Mouse (Mus musculus) adrenal gland, postnatal 4 days (tissue): Measurements from ENCODE around the gene Mpv17. TPM values are rescaled to one million over a fixed set of nuclear protein-coding genes. Genes with fewer than 3 reads are reported as not detected.

Experiments
- DNase-seq, 2 experiments: peaks; one replicate each; pipeline ENCODE4 v3.0.0; 2021 to 2022; ENCODE audit warnings: low spot score in 2 of 2, mixed read lengths in 2 of 2
- long read RNA-seq, 2 experiments: library from polyadenylated mRNA; stranded (forward); transcript quantifications; one replicate each; pipeline ENCODE4 v2.0.0; 2021
- total RNA-seq, 2 experiments: library from RNA; stranded (reverse); gene quantifications; 2 replicates each; pipeline ENCODE4 v1.2.3; 2021

Gene Mpv17
- 10 to 100 TPM; 51.9 to 52.7 TPM for total RNA-seq
- long read RNA-seq, experiment 1, transcript Mpv17-201 (8 exons, 1,724 nt) = major isoform, 69 of 84 reads
- long read RNA-seq, experiment 1, partial matches to known transcripts = 2 of 84 reads
- long read RNA-seq, experiment 1, other reads (novel, unspliced or antisense) = 7 of 84 reads
- long read RNA-seq, experiment 2, transcript Mpv17-201 (8 exons, 1,724 nt) = major isoform, 127 of 150 reads
- long read RNA-seq, experiment 2, partial matches to known transcripts = 7 of 150 reads
- long read RNA-seq, experiment 2, other reads (novel, unspliced or antisense) = 8 of 150 reads

GRCm38 (mm10) chr5:31154152-31154553 is at the start of gene Mpv17:
TSS of gene Mpv17 (minus strand) at chr5:31154251.
- DNase-seq = peak; percentile 52 to 63

DNA sequence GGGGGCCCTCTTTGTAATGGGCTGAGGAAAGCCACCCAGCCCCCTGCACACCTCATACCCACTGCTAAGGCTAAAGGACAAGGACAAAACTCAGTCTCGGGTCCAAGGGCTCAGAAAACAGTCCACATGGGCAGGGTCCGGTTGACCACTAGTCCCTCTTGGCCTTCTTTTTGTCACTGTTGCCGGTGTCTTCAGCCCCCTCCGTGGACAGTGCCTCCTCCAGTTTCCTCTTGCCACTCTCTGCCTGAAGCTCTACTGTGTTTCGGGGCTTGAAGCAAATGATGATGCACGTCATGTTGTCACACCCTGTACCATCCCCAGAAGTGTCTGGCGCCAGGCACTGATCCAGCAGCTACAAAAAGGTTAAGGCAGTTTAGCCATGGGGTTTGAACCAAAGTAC is 48.9 kb upstream of the Mpv17 start:
- no peak for DNase-seq

GRCm38 (mm10) chr5:31201742-31202590 is 47.9 kb upstream of the Mpv17 start, which contains the start of gene Zfp513:
TSS of gene Zfp513 (minus strand) at chr5:31202303.
- DNase-seq = peak; percentile 87 to 89

- no peak for DNase-seq
Measured at GRCm38 (mm10) chr5:31201042-31201741, 47.1 kb upstream of the Mpv17 start.

- no peak for DNase-seq
Measured at GRCm38 (mm10) chr5:31200327-31200768, 46.3 kb upstream of the Mpv17 start.

DNA sequence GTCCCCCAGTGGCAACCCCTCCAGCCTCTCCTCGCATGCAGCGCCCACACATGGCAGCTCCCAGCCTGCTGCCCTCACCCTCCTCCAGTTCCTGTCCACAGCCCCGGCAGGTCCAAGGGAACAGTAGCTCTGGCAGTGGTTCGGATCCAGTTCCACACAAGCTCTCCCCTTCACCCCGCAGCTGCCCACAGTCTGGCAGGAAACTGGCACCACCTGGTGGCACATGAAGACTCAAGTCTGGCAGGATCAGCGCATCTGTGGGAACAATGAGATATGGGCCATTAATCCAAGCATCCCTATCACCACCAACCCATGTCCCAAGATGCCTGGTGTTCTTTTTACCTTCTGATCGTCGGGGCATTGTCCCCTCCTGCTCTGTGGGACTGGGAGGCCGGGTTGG is 45.8 kb upstream of the Mpv17 start:
- DNase-seq = no peak

DNA sequence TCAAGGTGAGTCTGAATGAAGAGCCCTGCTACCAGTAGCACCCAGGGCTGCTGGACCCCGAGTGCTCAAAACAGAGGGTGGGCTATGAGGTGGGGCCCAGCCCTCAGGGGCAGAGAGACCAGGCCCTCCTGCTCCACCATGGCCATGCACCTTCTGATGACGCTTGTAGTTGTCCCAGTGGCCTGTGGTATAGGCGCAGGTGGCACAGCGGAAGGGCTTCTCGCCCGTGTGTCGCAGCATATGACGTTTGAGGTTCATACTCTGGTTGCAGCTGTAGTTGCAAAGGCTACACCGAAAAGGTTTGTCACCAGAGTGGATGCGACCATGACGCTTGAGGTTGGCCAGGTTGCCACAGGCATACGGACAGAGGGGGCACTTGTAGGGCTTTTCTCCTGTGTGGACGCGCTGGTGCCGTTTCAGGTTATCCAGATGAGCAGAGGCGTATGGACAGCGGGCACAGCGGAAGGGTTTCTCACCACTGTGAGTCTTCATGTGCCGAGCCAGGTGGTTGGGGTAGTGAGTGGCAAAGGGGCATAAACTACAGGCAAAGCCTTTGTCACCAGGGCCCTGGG is 45.4 kb upstream of the Mpv17 start:
- no peak for DNase-seq

- DNase-seq = no peak
Measured at GRCm38 (mm10) chr5:31198616-31199320, 44.7 kb upstream of the Mpv17 start.

GRCm38 (mm10) chr5:31198170-31198569 is 44.1 kb upstream of the Mpv17 start:
- DNase-seq = no peak

DNA sequence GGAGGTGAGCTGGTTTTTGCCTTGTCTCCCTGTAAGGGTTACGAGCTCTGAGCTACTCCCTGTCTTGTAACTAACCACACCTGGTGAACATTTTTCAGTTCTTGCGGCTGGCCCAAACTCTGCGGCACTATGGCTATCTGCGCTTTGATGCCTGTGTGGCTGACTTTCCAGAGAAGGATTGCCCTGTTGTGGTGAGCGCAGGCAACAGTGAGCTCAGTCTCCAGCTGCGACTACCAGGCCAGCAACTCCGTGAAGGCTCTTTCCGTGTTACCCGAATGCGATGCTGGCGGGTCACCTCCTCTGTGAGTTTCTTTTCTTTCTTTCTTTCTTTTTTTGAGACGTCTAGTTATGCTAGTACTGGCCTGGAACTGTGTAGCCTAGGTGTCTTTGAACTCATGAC is 43.0 kb upstream of the Mpv17 start:
- DNase-seq = no peak

- DNase-seq = no peak
Measured at GRCm38 (mm10) chr5:31196207-31196606, 42.2 kb upstream of the Mpv17 start.

DNA sequence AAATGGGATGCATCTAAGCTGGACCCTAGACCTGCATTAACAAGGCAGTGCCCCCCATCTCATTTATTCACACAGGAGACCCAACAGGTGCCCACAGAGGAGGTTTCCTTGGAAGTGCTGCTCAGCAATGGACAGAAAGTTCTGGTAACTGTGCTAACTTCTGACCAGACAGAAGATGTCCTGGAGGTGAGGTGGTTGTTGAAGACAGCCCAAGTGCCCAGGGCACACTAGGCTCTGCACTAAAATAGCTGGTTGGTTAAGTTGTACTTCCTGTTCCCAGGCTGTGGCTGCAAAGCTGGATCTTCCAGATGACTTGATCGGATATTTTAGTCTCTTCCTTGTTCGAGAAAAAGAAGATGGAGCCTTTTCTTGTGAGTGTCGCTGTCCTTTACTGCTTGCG is 41.6 kb upstream of the Mpv17 start:
- no peak for DNase-seq

GRCm38 (mm10) chr5:31194486-31195485 is 40.7 kb upstream of the Mpv17 start:
- DNase-seq = no peak

DNA sequence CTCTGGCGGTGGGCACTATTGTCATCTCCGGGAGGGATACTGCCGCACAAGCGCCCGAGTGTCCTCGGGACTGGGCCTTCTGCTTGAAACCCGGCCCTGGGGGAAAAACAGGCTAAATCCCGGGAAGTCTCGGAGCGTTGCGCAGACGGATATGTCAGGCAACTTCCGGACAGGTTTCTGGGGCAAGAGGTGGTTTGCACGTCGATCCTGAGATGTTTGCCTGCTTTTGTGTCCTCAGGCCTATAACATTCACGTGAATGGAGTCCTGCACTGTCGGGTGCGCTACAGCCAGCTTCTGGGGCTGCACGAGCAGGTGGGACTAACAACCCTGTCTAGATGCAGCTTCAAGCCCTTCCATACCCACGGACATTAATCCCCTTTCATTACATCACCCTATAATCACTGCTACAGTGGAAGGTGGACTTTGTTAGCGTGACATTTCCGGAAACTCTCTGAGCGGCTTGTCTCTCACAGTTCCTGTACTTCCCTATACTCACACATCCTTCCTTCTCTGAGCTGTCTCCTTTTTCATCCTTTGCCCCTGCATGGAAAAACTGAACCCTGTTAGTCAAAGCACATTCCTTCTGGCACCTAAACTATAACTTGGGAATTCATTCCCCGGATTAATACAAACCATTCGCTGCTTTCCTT is 39.7 kb upstream of the Mpv17 start:
- no peak for DNase-seq

- DNase-seq = peak; percentile 98 to 99
Measured at GRCm38 (mm10) chr5:31192939-31193630, 39.0 kb upstream of the Mpv17 start, which contains the start of the genes Snx17 and Eif2b4. TSS of gene Snx17 (plus strand) at chr5:31193227. TSS of gene Eif2b4 (minus strand) at chr5:31193430.

DNA sequence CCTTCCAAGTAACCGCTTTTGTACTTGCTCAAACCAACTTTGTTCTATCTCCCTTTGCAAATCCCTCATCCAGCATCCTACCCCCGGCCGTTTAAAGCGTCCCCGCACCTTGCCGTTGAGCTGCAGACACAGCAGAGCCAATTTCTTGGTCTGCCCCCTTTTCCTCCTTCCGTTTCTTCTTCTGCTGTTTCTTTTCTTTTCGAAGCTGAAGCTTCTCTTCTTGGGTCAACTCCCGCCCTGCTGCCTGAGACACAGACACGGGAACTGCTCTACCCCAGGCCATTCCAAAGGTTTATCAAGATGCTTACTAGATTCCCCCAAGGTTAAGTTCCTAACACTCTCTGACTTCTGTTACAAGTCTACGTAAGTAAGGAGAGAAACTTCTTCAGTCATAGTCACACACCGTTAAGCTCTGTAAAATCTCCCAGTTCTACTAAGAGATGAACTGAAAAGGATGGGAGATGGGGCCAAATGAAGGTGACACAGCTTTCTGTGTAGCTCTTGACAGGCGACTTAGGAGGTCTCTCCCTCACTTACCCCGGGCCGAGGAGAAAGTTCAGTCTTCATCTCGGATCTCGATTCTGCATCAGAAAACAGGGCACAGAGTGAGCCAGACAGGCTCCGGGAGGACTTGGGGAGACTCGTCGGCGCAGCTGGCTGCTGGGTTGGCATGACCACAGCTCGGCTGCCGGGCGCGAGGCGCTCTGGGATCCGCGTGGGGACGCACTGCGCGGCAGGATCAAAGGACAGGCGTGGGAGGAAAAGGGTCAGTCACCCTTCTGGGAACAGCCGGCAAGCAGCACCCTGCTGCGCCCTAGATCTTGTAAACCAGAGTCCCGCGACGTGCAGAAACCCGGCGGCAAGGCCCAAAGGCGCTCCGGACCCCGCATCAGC is 38.2 kb upstream of the Mpv17 start:
- peak in 1 of 2 experiments; percentile 70 for DNase-seq

GRCm38 (mm10) chr5:31190201-31190600 is 36.1 kb upstream of the Mpv17 start:
- DNase-seq = no peak
